Mouse (Mus musculus): ENCODE measurements around the gene Tspan31. TPM values are rescaled to one million over a fixed set of nuclear protein-coding genes. Genes with fewer than 3 reads are reported as not detected.
A peak's percentile ranks its signal among the peaks of the same experiment; 100 is the strongest.

Gene Tspan31
- total and polyA plus RNA-seq, 3 experiments, result 79.9 to 148 (median 85.9) TPM

DNA sequence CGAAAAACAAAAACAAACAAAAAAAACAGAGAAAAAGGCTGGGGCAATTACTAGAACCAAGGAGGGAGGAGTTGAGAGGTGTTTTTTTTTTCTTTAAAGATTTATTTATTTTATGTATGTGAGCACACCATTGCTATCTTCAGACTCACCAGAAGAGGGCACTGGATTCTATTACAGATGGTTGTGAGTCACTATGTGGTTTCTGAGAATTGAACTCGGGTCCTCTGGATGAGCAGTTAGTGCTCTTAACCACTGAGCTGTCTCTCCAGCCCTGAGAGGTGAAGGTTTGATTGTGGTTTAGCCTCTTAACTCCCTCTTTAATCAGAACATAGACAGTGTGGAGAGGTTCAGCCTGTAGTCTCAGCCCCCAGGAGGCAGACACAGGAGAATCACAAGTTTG is 45.0 kb upstream of the Tspan31 start:
- Histone ChIP-seq H3K27me3 (replicated peaks) (no peaks in the 10 kb centered on the region), H3K4me2 (ENCODE audit: insufficient read depth, low read depth, poor library complexity, severe bottlenecking) (no peak overlapping the region), H3K27ac (ENCODE audit: insufficient read depth, low read depth) (no peak overlapping the region), H3K4me3 (replicated peaks in 1 of 3; ENCODE audit: low read depth in 2 of 3, low read length in 2 of 3, poor library complexity in 1 of 3) (no peak overlapping the region), H3K36me3 (replicated peaks in 1 of 2; ENCODE audit: control insufficient read depth in 1 of 2, insufficient read depth in 1 of 2, low read length in 1 of 2) (peaks cover 52 to 84% of the 10 kb centered on the region in 2 experiments), H3K9me3 (replicated peaks; ENCODE audit: low read length) (no peaks in the 10 kb centered on the region), H3K79me2 (replicated peaks; ENCODE audit: control insufficient read depth, extremely low read depth, insufficient read depth, poor library complexity, severe bottlenecking) (no peaks in the 10 kb centered on the region), H3K9ac (ENCODE audit: insufficient read depth, low read depth) (no peak overlapping the region), H3K4me1 (ENCODE audit: control insufficient read depth in 1 of 2, insufficient read depth in 2 of 2) (peaks cover 0 to 18% of the 10 kb centered on the region in 2 experiments; a peak in 2 of 4 replicates)
- in situ Hi-C loops (cut with MboI; ENCODE audit: low pct_ligation_motif_present, low pct_unique_long_range_greater_than_20kb, low sequenced_read_pairs), result no loop called here
- DNase-seq (ENCODE audit: extremely low read depth), result peak; percentile 41
- dilution Hi-C loops (cut with MboI; ENCODE audit: extremely low pct_ligation_motif_present, extremely low pct_unique_long_range_greater_than_20kb, low sequenced_read_pairs), result no loop called here
- TF ChIP-seq SIN3A (IDR thresholded peaks at IDR 0.05; ENCODE audit: low read length) (no peak), EP300 (IDR thresholded peaks at IDR 0.05; ENCODE audit: low read length) (no peak), JUN (IDR thresholded peaks at IDR 0.05; ENCODE audit: insufficient read depth, low read depth, low read length) (no peak), KAT2A (IDR thresholded peaks at IDR 0.05; ENCODE audit: insufficient replicate concordance, low read length) (no peak), JUND (conservative IDR thresholded peaks at IDR 0.05; ENCODE audit: low read depth, low read length) (peak; percentile 50; the same call in 1 of the 2 replicates), RAD21 (IDR thresholded peaks at IDR 0.05; ENCODE audit: low read depth, low read length) (no peak), ELF1 (IDR thresholded peaks at IDR 0.05; ENCODE audit: low read depth, low read length) (no peak), NELFE (IDR thresholded peaks at IDR 0.05; ENCODE audit: low read depth, low read length) (no peak), ZNF384 (IDR thresholded peaks at IDR 0.05; ENCODE audit: low read depth, low read length) (peak; percentile 57; the same call in 1 of the 2 replicates), ZC3H11A (IDR thresholded peaks at IDR 0.05; ENCODE audit: low read depth, low read length) (no peak), CTCF (conservative IDR thresholded peaks at IDR 0.05 in 1 of 2, IDR thresholded peaks at IDR 0.05 in 1 of 2; ENCODE audit: low read depth in 2 of 2, low read length in 2 of 2) (peak in 1 of 2 experiments; percentile 54; a peak in 3 of 4 replicates), NRF1 (IDR thresholded peaks at IDR 0.05; ENCODE audit: low read depth, low read length) (no peak), ZKSCAN1 (IDR thresholded peaks at IDR 0.05; ENCODE audit: borderline replicate concordance, low read depth, low read length) (no peak), CHD2 (IDR thresholded peaks at IDR 0.05; ENCODE audit: low read length) (no peak)

DNA sequence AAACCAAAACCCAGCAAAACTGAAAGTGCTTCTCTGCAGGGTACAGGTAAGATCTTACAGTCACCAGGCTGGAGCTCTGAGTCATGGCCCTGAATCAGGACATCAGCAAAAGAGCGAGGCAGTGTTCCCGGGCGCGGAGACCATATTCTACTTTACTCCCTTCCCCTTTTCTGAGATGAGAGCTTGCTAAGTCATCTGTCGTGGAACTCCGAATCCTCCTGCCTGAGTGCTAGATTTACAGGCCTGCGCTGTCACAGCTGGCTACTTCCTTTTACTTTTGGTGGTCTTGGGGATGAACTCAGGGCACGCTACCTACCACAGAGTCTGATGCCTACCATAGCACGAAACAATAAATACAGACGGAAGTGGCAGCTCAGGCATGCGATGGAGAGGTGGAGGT is 44.3 kb upstream of the Tspan31 start:
- Histone ChIP-seq H3K4me1 (ENCODE audit: control insufficient read depth in 1 of 2, insufficient read depth in 2 of 2) (peaks cover 0 to 14% of the 10 kb centered on the region in 2 experiments; a peak in 2 of 4 replicates), H3K9ac (ENCODE audit: insufficient read depth, low read depth) (no peak overlapping the region), H3K9me3 (replicated peaks; ENCODE audit: low read length) (no peaks in the 10 kb centered on the region), H3K27ac (ENCODE audit: insufficient read depth, low read depth) (no peak overlapping the region), H3K4me3 (replicated peaks in 1 of 3; ENCODE audit: low read depth in 2 of 3, low read length in 2 of 3, poor library complexity in 1 of 3) (no peak overlapping the region), H3K27me3 (replicated peaks) (no peaks in the 10 kb centered on the region), H3K79me2 (replicated peaks; ENCODE audit: control insufficient read depth, extremely low read depth, insufficient read depth, poor library complexity, severe bottlenecking) (no peaks in the 10 kb centered on the region), H3K4me2 (ENCODE audit: insufficient read depth, low read depth, poor library complexity, severe bottlenecking) (no peak overlapping the region), H3K36me3 (replicated peaks in 1 of 2; ENCODE audit: control insufficient read depth in 1 of 2, insufficient read depth in 1 of 2, low read length in 1 of 2) (peaks cover 51 to 84% of the 10 kb centered on the region in 2 experiments)
- dilution Hi-C loops (cut with MboI; ENCODE audit: extremely low pct_ligation_motif_present, extremely low pct_unique_long_range_greater_than_20kb, low sequenced_read_pairs), result no loop called here
- DNase-seq (ENCODE audit: extremely low read depth), result no peak
- in situ Hi-C loops (cut with MboI; ENCODE audit: low pct_ligation_motif_present, low pct_unique_long_range_greater_than_20kb, low sequenced_read_pairs), result no loop called here
- no peak for TF ChIP-seq GABPA (IDR thresholded peaks at IDR 0.05; ENCODE audit: insufficient replicate concordance, low read depth, low read length)
- TF ChIP-seq EP300 (IDR thresholded peaks at IDR 0.05; ENCODE audit: low read length), result no peak
- no peak for TF ChIP-seq CTCF (conservative IDR thresholded peaks at IDR 0.05 in 1 of 2, IDR thresholded peaks at IDR 0.05 in 1 of 2; ENCODE audit: low read depth in 2 of 2, low read length in 2 of 2)
- TF ChIP-seq BHLHE40 (IDR thresholded peaks at IDR 0.05; ENCODE audit: low read depth, low read length), result no peak
- no peak for TF ChIP-seq ZMIZ1 (IDR thresholded peaks at IDR 0.05; ENCODE audit: low read depth, low read length)
- peak; percentile 40; the same call in 1 of the 2 replicates for TF ChIP-seq IRF4 (IDR thresholded peaks at IDR 0.05; ENCODE audit: low read depth, low read length)

Data from CH12.LX (cell line).